Mouse (Mus musculus): ENCODE data around the gene C4b.
"Not testable (repeated sequence)": the region's sequence is repeated elsewhere in the genome, so short reads cannot be mapped to it uniquely, and the experiment has no call there.

C4b gene

DNA sequence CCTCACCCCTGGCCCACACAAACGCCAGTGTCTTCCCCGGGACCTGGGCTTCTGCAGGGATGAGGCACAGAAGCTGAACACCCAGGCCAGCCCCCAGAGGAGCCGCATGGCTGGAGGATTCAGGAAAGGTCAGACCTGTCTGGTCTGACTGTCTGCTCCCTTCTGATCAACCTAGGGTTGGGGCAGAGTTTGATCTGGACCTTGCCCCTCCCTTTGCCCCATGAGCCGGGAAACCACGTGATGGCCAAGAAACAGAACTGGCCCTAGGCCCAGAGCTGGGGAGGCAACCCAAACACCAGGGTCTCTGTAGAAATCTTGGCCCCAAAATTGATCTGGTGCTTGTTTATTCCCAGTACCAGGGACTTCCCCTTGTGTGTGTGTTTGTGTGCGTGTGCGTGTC, at the start of gene C4b:
Gene C4b, minus strand, starts transcription at position 164 of the 400 bp plus-strand sequence.
- no peak for DNase-seq (ENCODE audit: low read depth, low spot score)

DNA sequence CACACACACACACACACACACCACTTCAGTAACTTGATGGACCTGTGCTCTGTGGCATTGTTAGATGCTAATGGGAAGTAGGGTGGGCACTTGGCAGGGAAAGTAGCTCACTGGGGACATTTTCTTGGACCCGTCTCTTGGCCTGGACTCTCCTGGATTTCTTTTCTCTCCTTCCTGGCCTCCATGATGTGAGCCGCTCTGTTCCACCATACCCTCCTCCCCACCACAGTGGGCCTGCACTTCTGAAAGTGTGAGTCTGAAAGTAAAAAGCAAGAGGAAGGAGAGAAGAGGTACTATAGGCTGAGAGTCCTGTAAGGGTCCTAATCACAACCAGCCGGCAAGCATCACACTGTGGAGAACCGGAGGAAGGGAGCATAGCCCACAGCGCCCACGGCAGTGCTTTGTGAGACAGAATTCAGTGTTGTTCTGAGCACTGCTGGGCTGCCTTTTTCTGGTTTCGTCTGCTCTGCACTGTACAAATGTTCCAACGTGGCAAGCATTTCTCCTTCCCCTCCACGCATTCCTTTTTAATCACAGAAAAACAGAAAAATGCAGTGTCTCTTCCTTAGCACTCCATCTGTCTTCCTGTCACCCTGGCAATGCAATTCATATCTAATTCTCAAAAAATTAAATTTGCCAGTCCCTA, 34.1 kb upstream of the C4b start:
- no peak for DNase-seq (ENCODE audit: low read depth, low spot score)

DNA sequence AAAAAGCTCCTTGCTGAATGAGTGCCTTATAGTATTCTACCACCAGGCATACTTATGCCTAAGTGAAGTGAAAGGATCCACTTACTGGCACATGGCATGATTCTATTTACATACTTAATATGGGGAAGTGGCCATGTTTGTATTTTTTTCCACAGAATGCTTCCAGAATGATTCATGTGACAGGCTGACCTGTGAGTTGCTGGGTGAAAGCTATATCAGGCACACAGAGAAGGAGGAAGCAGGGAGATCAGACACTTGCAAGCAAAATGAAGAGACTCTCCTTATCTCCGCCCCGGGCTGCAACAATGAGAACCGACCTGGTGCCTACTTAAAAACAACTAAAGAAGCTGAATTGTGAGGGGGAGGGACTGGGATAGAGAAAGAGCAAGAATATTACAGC, 17.8 kb upstream of the C4b start:
- no peak for DNase-seq (ENCODE audit: low read depth, low spot score)

DNA sequence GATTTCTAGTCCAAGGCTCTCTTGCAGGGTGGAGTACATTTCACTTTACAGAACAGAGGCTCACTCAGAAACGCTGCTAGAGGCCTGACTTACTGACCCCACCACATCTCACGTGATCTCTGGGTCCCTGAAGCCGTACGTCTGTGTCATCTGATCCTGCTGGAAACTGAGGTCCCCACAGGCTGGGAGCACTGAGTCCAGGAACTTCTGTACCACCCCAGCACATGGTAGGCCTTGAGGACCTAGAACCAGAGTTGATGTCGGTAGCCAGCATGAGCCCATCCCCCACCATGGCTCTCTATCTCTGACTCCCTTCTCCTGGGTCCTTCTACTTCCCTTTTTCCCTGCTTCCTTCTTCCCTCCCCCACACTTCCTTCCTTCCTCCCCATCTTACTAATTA, 2.8 kb upstream of the C4b start:
- no peak for DNase-seq (ENCODE audit: low read depth, low spot score)

DNA sequence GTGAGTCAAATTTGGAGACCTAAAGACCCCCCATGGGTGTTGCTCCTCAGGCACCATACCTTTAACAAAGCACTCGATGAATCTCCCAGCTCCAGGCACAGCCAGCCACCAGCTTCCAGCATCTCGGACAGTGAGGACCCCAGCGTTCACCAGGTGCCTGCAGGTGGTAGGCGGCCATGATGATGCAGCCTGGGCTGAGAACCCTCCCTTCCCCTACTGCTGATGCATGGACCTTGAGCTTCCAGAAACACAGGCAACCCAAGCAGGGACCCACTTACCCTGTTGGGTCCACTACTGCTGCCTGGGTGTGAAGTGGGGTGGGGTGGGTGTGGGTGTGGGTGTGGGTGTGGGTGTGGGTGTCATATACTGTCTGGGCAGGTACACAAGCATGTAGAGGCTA, 1.5 kb upstream of the C4b start:
- not testable (repeated sequence) for DNase-seq (ENCODE audit: low read depth, low spot score)

DNA sequence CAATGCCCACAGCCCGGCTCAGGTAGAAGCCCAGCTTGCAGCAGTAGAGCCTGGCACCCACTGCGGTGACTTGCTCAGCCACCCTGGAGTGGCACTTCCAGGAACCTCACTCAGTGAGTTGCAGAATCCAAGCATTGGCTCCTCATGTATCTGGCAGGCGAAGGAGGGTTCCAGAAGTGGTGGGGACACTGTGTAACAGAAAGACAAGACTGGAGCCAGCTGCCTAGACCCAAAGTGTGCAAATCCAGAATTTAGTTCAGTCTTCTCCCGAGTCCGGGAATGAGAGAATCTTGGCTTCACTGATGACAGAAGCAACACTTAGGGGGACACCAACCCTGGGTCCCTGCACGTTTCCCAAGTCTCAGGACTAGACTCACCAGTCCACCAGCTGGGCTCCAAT, 929 bp upstream of the C4b start:
- DNase-seq (ENCODE audit: low read depth, low spot score), result not testable (repeated sequence)

DNA sequence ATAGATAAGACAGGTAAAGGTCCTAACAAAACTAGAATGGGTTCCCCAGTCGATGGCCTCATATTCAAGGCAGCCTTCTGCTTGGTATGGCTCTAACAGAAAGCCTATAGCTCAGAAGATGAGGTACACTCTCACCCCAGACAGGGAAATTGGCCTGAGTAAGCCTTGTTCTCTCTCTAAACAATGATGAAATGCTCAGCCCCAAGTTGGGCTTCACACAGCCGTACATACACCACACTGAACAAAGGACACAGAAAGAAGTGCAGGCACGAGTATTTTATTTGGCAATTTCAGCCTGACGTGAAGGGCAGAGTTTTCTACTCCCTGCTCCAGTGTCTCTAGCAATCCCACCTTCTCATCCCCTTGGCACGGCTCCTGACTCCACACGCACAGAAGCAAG, 524 bp upstream of the C4b start:
- DNase-seq (ENCODE audit: low read depth, low spot score), result no peak

DNA sequence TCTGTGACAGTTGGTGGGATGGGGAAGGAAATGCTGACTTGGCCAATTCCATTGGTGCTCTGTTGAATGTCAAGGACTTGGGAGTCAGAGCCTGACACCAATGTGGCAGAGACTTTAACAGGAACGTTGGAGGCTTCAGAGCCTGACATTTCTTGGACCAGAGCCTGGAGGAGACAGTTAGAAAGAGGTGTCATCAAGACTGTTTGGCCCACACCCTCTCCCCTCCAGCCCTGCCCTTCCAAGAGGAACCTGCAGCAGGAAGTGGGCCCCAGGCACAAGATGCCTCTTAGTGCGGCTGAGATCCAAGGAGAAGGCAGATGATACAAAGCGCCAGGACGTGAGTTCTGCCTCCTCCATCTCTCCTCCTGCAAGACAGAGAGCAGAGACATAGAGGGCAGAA, 3.4 kb downstream of the C4b start:
- DNase-seq (ENCODE audit: low read depth, low spot score), result no peak

DNA sequence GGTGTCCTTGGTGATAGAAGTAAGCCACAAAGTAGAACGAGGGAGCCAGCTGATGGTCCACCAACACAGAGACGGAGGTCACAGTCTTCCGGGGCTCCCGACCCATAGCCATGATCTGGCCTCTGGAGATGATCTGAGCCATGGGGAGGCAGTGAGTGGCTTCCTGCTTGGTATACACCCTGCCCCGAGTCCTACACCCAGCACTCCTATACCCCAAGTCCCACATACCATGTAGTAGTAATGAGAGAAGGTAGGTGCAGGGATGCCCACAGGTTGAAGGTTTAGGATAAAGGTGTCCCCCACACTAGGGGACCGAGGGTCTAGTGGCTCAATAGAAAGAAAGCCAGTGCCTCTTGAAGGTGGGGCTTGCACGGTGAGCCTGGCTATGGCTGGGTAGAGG, 4.0 kb downstream of the C4b start:
- not testable (repeated sequence) for DNase-seq (ENCODE audit: low read depth, low spot score)

DNA sequence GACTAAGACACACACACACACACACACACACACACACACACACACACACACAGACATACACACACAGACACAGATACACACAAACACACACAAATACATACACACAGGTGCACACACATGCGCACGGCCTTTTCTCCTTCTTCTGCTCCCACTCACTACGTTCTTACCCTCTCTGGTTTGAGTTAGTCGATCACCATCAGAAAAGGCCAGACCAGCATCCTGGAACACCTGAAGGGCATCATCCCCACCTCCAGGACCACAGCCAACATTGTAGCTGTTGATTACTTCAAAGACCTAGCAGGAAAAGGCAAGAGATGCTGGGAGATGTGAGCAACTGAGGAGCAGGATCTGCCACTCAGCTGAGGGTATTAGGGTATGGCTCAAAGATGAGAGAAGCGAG, 6.2 kb downstream of the C4b start:
- not testable (repeated sequence) for DNase-seq (ENCODE audit: low read depth, low spot score)

DNA sequence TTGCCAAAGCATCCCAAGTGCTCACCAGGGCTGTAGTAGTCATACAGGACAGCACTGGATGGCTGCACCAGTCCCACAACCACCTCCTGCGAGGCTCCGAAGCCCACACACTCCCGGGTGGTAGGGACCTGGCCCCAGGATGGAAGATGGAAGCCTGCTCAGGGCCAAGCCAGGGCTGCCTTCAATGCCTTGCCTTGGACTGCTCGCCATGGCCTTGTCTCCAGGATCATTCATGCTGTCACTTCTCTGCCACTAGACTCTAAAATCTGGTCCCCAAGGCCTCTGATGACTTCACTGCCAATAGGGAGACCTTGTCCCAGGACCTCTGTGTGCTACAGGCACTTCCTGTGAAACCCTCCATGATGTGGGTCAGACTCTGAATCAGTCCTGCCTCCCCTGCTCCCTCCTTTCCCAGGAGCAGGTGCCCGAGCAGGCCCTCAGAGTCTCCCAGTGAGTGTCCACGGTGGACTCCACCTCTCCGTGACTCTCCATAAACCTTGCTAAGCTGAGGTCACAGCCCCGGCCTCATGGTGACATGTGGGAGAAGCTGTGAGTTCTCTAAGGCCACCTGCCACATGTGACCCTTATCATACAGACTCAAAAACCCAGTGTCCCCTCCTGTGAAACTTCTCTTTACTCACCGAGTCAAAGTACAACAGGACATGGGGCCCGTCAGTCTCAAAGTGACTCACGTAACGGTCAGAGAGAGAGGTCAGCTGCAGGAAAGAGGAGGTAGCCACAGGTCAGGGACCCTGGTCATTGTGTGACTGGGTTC, 13.7 kb downstream of the C4b start:
- DNase-seq (ENCODE audit: low read depth, low spot score), result not testable (repeated sequence)

DNA sequence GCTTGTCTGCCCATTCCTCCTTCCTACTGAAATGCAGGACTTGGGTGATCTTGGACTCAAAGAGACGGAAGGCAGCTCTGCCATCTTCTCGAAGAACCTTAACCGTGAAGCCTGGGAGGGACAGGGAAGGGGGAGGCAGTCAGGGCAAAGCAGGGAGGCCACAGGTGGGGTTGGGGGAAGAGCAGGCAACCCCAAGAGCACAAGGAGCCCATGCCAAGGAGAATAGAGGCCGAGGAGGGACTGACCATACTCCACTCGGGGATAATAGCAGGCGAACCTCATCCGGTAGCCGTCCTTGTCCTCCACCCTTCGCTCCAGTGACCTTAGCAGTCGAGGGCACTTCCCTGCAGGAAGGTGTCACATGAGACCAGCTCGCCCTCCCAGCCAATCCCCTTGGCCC, 14.5 kb downstream of the C4b start:
- not testable (repeated sequence) for DNase-seq (ENCODE audit: low read depth, low spot score)

DNA sequence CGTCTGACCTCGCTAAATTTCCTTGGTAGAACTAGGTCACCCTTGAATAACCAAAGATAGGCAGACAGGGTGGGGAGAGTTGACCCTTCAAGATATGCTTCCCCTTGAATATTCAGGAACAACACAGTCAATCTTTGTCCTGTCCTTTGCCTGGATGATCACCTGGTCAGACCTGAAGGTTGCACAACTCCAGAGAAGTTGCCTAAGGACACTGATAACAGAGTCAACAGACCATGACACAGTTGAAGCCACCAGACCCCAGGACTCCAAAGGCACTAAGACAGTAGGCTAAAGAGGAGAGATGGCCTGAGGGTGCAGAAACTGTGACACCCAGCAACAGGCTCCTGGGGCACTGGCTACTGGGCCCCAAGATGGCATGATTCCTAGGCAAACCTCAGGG, 15.8 kb downstream of the C4b start:
- no peak for DNase-seq (ENCODE audit: low read depth, low spot score)

DNA sequence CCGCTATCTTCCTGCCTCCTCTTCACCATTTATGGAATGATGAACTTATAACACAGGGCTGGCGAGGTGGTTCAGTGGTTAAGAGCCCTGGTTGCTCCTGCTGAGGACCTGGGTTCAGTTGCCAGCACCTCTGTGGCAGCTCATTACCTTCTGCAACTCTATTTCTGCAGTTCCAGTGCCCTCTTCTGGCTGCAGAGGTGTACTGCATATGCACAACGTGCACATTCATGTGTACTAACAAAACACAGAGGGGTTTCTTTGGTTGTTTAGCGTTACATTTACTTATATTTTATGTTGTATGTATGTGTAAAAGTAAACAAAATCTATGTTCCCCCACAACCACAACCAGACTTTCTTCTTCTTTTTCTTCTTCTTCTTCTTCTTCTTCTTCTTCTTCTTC, 20.6 kb downstream of the C4b start:
- no peak for DNase-seq (ENCODE audit: low read depth, low spot score)

DNA sequence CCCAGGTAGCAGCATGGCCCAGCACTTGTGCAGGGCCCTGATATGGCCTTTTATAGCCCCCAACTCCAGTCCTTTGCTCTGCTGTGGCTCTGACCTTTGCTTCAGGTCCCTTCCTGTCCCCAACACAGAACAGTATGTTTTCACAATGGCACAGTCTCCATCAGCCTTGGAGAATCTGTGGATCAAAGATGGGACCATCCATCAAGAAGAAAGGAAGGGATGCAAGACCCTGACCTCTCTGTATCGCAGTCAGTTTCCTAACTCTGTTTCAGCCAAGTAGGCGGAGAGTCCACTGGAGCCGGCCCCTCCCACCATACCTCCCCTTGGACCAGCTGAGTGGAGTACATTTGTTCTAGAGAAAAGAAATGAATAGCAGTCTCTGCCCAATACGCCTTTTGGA, 21.4 kb downstream of the C4b start:
- not testable (repeated sequence) for DNase-seq (ENCODE audit: low read depth, low spot score)

DNA sequence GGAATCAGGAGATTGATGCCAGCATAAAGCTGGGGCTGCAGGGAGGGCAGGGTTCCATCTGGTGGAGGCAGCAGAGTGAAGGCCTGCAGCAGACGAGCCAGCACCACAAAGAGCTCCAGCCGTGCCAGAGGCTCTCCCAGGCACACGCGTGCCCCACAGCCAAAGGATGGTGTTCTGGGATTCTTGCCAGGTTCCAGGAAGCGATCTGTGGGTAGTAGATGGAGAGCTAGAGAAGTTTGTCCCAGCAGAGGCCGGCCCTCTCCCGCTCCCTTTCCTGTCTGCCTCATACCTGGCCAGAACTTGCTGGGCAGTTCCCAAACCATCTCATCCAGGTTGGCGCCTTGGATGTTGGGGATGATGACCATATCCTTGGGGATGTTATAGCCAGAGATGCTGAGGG, 23.8 kb downstream of the C4b start:
- not testable (repeated sequence) for DNase-seq (ENCODE audit: low read depth, low spot score)

DNA sequence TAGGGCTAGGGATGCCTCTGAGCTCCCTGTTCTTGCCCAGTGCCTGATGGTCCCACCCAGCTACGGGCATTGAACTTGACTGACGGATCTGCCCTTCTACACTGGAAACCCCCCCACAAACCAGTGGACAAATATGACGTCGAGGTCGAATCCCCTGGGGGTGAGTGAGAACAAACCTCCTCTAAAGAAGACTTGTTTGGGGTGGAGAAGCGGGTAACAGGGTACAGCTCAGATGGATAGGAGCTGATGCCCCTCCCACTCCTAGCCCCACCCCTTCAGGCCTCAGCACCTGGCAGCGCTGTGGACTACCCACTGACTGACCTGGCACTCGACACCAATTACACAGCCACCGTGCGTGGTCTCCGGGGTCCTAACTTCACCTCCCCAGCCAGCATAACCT, 26.3 kb downstream of the C4b start:
- DNase-seq (ENCODE audit: low read depth, low spot score), result no peak

DNA sequence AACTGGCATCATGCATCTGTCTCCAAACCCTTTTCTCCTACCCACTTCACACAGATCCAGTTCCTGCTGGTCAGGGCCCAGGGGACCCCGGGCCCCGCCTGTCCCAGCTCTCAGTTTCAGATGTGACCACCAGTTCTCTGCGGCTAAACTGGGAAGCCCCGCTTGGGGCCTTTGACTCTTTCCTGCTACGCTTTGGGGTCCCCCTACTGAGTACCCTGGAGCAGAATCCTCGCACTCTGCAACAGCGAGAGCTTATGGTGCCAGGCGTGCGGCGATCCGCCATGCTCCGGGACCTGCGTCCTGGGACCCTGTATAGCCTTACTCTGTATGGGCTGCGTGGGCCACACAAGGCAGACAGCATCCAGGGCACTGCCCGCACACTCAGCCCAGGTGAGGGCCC, 27.4 kb downstream of the C4b start:
- DNase-seq (ENCODE audit: low read depth, low spot score), result no peak

DNA sequence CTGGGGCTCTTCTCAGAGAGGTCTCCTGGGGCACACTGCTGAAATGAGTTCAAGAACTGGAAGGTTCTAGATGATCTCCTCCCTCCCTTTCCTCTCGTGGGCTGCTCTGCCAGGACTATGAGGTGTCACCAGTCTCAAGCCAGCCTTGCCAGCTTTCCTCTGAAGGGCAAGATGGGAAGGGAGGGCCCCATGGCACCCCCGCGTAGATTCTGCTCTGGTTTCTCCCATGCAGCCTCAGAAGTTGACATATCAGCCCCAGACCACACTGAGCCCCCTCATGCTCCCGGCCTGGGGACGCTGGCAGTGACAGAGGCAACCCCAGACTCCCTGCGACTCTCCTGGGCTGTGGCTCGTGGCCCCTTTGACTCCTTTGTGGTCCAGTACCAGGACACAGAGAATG, 28.2 kb downstream of the C4b start:
- DNase-seq (ENCODE audit: low read depth, low spot score), result not testable (repeated sequence)

DNA sequence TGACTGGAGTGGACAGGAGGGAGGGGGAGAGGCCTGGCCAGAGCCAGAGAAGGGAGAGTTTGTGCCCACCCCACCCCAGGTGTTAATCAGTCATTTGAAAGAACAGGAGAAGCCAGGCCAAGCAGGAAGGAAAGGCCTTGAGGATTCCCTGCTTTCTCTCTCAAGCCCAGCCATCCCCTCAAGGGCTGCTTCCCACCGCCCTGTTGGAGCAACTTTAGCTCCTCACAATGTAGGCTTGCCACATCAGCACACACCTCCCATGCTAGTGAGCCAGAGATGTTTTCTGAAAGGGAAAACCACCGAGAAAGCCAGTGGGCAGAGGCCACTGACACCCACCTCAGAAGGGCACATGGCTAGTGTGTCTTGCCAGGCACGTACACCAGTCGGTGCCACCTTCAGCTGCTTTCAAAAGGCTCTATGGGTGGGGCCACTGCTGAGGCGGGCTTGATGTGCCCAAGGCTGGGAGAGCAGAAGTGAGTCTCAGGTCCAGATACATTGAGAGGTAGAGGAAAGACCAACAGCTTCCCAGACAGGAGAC, 28.7 kb downstream of the C4b start:
- DNase-seq (ENCODE audit: low read depth, low spot score), result not testable (repeated sequence)

DNA sequence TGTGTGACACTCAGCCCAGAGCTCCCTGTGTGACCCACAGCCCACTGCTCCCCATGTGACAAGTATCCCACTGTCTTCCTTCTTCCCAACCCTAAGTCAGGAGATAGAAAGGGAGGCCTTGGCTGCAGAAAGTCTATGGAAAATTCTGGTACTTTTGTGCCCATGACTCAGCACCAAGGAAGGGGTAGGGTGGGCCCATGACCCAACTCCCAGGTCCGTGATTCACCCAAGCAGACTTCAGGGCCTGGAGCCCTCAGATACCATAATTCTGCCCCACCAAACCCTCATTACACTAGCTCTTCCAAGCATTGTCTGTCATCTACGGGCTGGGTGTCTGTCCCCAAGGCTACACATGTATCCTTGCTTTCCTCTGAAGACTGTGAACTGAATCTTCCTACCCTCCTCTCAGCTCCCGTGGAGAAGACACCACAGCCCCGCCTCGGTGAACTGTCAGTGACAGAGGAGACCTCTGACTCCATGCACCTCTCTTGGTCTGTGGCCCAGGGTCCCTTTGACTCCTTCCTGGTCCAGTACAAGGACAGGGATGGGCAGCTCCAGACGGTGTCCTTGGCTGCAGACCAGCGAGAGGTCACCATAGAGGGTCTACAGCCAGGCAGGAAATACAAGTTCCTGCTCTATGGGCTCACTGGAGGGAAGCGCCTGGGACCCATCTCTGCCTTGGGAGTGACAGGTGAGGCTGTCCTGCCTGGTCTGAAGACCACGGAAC, 29.3 kb downstream of the C4b start:
- DNase-seq (ENCODE audit: low read depth, low spot score), result not testable (repeated sequence)

DNA sequence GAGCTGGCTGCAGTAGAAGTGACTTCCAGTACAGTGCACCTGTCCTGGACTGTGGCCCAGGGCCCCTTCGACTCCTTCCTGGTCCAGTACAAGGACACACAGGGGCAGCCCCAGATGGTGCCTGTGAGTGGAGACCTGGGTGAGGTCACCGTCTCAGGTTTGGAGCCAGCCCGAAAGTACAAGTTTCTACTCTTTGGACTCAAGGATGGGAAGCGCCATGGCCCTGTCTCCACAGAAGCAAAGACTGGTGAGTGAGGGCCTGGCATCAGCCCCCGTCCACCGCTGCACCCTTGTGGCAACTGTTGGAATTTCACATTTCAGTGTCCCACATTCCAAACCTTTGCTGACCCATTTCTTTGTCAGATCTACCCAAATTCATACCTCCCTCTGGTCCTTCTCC, 30.7 kb downstream of the C4b start:
- DNase-seq (ENCODE audit: low read depth, low spot score), result no peak
